Mouse (Mus musculus) kidney, adult 8-10 months (tissue): ENCODE results near the gene Plaa.

Source experiments
- DNase-seq, 2 experiments: peaks; one replicate each; pipeline ENCODE4 v3.0.0; 2022

Gene Plaa

GRCm38 (mm10) chr4:94554955-94555494 is 48.0 kb downstream of the Plaa start:
- no peak for DNase-seq

- no peak for DNase-seq
Measured at GRCm38 (mm10) chr4:94544321-94544720, 58.7 kb downstream of the Plaa start.

GRCm38 (mm10) chr4:94543041-94543440 is 60.0 kb downstream of the Plaa start:
- DNase-seq = no peak

- no peak for DNase-seq
Measured at GRCm38 (mm10) chr4:94533205-94533604, 69.8 kb downstream of the Plaa start.

- DNase-seq = no peak
Measured at GRCm38 (mm10) chr4:94529448-94529847, 73.6 kb downstream of the Plaa start.

GRCm38 (mm10) chr4:94523321-94523720 is 79.7 kb downstream of the Plaa start:
- no peak for DNase-seq

- peak in 1 of 2 experiments; percentile 21 for DNase-seq
Measured at GRCm38 (mm10) chr4:94517631-94518030, 85.4 kb downstream of the Plaa start.
